Mouse (Mus musculus) bone marrow, adult 2 months (tissue): Measurements from ENCODE around the gene Pik3r6. TPM values are rescaled to one million over a fixed set of nuclear protein-coding genes. Genes with fewer than 3 reads are reported as not detected.

Experiments used
- H3K27ac ChIP-seq: fragments of 200-500 bp; 2 replicates; pipeline ENCODE4 v1.5.1; 2012; ENCODE audit warnings: low read depth, mild to moderate bottlenecking, control low read depth, inconsistent platforms, low read length; ENCODE audit not compliant: control insufficient read depth, poor library complexity, insufficient read depth
- H3K4me1 ChIP-seq: fragments of 200-500 bp; 2 replicates; pipeline ENCODE4 v1.6.1; 2011; ENCODE audit warnings: low read length; ENCODE audit not compliant: control insufficient read depth, insufficient read depth
- H3K4me3 ChIP-seq: fragments of 200-500 bp; replicated peaks from 2 replicates; pipeline ENCODE3; 2011; ENCODE audit warnings: mild to moderate bottlenecking, low read depth, low read length, control low read depth; ENCODE audit not compliant: control insufficient read depth
- CTCF ChIP-seq: fragments of 200-500 bp; IDR thresholded peaks from 2 replicates; pipeline ENCODE4 v1.5.1; 2011; ENCODE audit warnings: low read length, control low read depth; ENCODE audit not compliant: control insufficient read depth, insufficient read depth
- POLR2A ChIP-seq: fragments of 200-500 bp; IDR thresholded peaks from 2 replicates; pipeline ENCODE4 v1.6.1; 2011; ENCODE audit warnings: low read depth, mild to moderate bottlenecking, control low read depth, low read length, borderline replicate concordance; ENCODE audit not compliant: control insufficient read depth
- WGBS: fragments of 180-500 bp; shearing (Covaris S2); methylation state at CpG from one replicate; pipeline ENCODE4 v1.1.7; 2018; 5-methylcytosine and 5-hydroxymethylcytosine counted together
- polyA plus RNA-seq: library from polyadenylated mRNA; stranded (reverse); fragments of >200 nt; gene quantifications from 2 replicates; pipeline ENCODE4 v1.2.4, GENCODE M21; 2011; ENCODE audit warnings: low replicate concordance; ENCODE audit not compliant: missing spikeins, insufficient read depth, insufficient read length

Pik3r6 gene
- polyA plus RNA-seq, 1 experiment: 47.0 TPM

DNA sequence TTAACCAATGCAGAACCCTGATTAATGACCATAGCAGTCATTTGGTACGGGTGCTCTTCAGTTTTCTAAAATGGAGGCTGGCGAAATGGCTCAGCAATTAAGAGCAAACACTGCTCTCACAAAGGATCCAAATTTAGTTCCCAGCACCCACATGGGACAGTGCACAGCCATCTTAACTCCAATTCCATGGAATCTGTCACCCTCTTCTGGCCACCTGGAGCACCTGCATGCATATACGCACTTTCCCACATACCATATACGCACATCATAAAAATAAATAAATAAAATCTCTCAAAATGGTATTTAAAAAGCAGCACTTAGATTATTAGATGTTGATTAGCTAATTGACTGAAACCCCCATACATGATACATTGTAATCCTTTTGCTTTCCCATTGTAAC lies 22.2 kb upstream of the Pik3r6 start:
- WGBS: 88% methylated on average over 4 of the region's 4 CpGs
- Histone ChIP-seq H3K27ac (no peak overlapping the region), H3K4me1 (no peaks in the 10 kb centered on the region), H3K4me3 (no peak overlapping the region)
- TF ChIP-seq CTCF (0 out of 2 replicates have a peak, but pooled peaks have one; percentile 18), POLR2A (no peak)

- H3K27ac ChIP-seq: no peak overlapping the region
- TF ChIP-seq POLR2A (no peak), CTCF (no peak)
Measured at GRCm38 (mm10) chr11:68482001-68482400, 20.8 kb upstream of the Pik3r6 start.

DNA sequence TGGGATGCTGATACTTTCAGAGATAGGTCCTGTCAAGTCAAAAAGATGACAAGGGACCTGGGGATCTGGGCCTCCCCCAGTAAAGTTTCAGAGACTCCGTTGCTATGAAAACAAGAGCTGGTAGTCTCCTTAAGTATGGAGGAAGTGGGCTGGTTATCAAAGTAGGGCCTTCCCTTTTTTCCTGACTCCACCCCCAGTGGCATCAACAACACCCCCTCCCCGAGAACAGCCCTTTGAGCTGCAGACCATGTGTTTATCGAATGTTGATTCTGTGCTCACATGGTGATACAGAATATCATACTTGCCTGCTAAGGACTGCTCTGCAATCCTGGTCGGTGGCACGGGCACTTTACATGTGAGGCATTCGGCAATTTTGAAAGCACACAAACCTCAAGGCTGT lies 19.6 kb upstream of the Pik3r6 start:
- TF ChIP-seq CTCF (no peak), POLR2A (no peak)
- no peaks in the 10 kb centered on the region for H3K4me1 ChIP-seq
- no peak overlapping the region for H3K4me3 ChIP-seq
- H3K27ac ChIP-seq: no peak overlapping the region
- 14% methylated on average over 6 of the region's 6 CpGs for WGBS

More at GRCm38 (mm10) chr11:68482001-68482400, 20.8 kb upstream of the Pik3r6 start:
- H3K4me1 ChIP-seq: no peaks in the 10 kb centered on the region
- H3K4me3 ChIP-seq: no peak overlapping the region

DNA sequence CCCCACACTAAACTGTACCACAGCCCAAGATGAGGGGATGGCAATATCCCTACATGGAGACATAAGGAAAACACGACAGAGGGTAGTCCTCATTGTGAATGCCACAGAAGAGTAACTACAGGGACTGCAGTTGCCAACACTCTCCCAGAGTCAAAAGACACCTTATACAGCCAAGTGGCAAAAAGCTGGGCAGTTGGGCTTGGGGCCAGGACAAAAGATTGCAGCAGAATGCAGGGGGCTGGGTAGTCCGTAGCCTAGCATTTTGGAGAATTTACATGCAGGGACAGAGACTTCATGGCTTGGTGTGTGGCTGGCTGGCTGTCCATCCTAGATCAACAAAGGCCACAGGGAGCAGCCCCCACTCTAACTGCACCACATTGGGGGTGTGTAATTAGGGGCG lies 18.4 kb upstream of the Pik3r6 start:
- TF ChIP-seq CTCF: no peak
- TF ChIP-seq POLR2A: no peak
- H3K27ac ChIP-seq: no peak overlapping the region
- 85% methylated on average over 3 of the region's 3 CpGs for WGBS
- no peak overlapping the region for H3K4me3 ChIP-seq
- H3K4me1 ChIP-seq: no peaks in the 10 kb centered on the region

DNA sequence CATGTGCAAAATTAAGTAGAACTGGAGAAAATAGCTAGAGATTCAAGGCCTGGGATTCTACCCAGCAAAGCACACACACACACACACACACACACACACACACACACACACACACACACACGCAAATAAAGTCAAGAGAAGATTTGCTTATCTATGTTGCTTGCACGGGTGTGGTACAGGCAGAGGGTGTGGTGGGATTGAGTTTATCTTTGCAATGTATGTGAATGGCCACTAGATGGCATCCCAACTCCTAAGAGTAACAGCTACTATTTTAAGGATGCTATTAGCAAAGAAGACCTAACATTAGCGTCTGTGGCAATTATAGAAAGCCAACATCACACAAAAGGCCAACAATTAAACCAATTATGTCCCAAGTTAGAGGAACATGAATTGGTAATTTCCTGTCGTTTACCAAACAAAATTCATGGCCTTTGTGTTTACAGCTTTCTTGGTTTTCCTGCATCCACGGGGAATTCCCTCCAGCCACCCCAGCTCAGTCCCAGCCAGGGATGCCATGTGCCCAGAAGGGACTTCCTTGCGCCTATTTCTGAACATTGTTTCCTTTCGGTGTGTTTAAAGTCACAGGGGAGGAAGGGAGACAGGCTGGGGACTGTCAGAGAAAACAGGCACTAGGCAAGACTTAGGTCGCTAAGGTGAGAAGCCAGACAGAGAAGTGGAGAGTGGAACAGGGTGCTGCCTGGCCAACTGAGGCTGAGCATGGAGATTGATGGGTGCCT lies 17.4 kb upstream of the Pik3r6 start:
- TF ChIP-seq POLR2A (no peak), CTCF (peak; percentile 43; the same call in 1 of the 2 replicates)
- WGBS: 32% methylated on average over 8 of the region's 8 CpGs
- no peak overlapping the region for H3K4me3 ChIP-seq
- no peaks in the 10 kb centered on the region for H3K4me1 ChIP-seq
- H3K27ac ChIP-seq: no peak overlapping the region

- no peak overlapping the region for H3K4me3 ChIP-seq
Measured at GRCm38 (mm10) chr11:68486093-68486492, 16.7 kb upstream of the Pik3r6 start.

DNA sequence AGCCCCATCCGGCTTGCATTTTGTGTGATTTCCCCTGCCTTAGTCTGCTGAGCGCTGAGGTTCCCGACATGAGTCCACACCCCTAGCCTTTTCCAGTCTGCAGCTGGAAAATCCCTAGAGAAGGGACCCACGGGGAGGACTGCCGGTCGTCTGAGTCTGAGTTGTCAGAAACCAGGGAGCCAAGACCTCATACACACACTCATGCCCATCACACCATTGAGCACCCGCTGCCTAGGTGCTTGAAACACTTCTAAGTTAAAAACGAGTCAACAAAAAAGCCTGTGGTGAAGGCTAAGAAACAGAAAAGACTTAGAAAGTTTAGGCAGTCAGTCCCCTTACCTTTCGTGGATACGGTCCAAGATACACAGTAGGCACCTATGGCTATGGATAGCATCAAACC lies 15.1 kb upstream of the Pik3r6 start:
- no peak overlapping the region for H3K4me3 ChIP-seq
- H3K4me1 ChIP-seq: no peaks in the 10 kb centered on the region
- TF ChIP-seq CTCF (no peak), POLR2A (no peak)
- H3K27ac ChIP-seq: no peak overlapping the region
- 89% methylated on average over 10 of the region's 10 CpGs for WGBS

More at GRCm38 (mm10) chr11:68486093-68486492, 16.7 kb upstream of the Pik3r6 start:
- H3K4me1 ChIP-seq: no peaks in the 10 kb centered on the region
- TF ChIP-seq CTCF (no peak), POLR2A (no peak)
- no peak overlapping the region for H3K27ac ChIP-seq
- 97% methylated on average over 3 of the region's 3 CpGs for WGBS

DNA sequence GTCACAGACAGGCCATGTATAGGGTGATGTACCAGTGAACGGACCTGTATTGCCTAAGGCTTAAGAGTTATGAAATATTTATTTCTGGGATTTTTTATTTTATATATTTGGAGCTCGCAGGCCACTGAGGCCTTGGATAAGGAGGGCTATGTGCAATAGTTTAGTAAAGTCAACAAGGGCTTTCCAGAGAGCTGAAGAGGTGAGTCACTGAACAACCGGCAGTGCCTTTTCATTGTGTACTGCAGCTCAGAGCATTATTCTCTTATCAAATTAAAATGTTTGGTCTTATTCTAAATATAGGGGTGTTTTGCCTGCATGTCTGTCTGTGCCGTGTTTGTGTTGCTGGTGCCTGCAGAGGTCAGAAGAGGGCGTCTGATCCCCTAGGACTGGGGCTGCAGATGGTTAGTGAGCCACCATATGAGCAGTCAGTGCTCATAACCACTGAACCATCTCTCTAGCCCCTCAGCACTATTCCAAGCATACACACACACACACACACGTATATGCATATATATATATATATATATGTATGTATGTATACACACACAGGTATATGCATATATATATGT lies 14.5 kb upstream of the Pik3r6 start:
- WGBS: 81% methylated on average over 6 of the region's 6 CpGs
- Histone ChIP-seq H3K27ac (no peak overlapping the region), H3K4me1 (no peaks in the 10 kb centered on the region), H3K4me3 (no peak overlapping the region)
- TF ChIP-seq POLR2A (no peak), CTCF (no peak)
